Mouse (Mus musculus) spleen, adult 2 months (tissue): ENCODE results near the gene Tardbp.

ENCODE experiments used
- CTCF ChIP-seq: fragments of 200-500 bp; IDR thresholded peaks from 2 replicates; pipeline ENCODE4 v1.5.1; 2011; ENCODE audit warnings: mild to moderate bottlenecking, inconsistent platforms; ENCODE audit not compliant: insufficient read depth, insufficient read length, insufficient replicate concordance; ENCODE audit errors: extremely low read depth
- POLR2A ChIP-seq: fragments of 200-500 bp; IDR thresholded peaks from 2 replicates; pipeline ENCODE4 v1.6.1; 2011; ENCODE audit warnings: low read depth, low read length, inconsistent platforms

GRCm38 (mm10) chr4:148627246-148627645 lies 427 bp upstream of the Tardbp start:
- TF ChIP-seq CTCF (no peak), POLR2A (no peak)
